Comparison of ENCODE assay signal across 11 mouse cellular contexts in genomic region chr1:187454431-187454830, GRCm38 (mm10).
DNase-seq lines count a peak whose midpoint lies in the region; ATAC-seq and TF ChIP-seq lines count a peak whose summit lies in the region.
"Had no signal": no experiment of that assay in that cellular context is flagged by ENCODE, and none has a peak within 500 bp of the region (broad histone marks: within the 10 kb centered on the region; RNA-seq: fewer than 3 reads in every experiment).

No protein-coding gene starts in this region.

- ATAC-seq in intestine, postnatal 0 days: no peak
- no peak for ATAC-seq in intestine, embryonic 16.5 days
- no peak for ATAC-seq in stomach, postnatal 0 days (ENCODE audit: low FRiP score, low TSS enrichment)
- ATAC-seq in forebrain, embryonic 11.5 days (replicated peaks; ENCODE audit: low FRiP score): no peak

- peak; percentile 64 for TF ChIP-seq CTCF in intestine, postnatal 0 days (IDR thresholded peaks at IDR 0.05; ENCODE audit: low read depth)
- TF ChIP-seq CTCF in stomach, postnatal 0 days (IDR thresholded peaks at IDR 0.05; ENCODE audit: low read depth): peak; percentile 61

- TF ChIP-seq EP300 in stomach, postnatal 0 days (optimal IDR thresholded peaks at IDR 0.05): no peak

- no peaks in the 10 kb centered on the region for H3K36me3 ChIP-seq in intestine, postnatal 0 days (ENCODE audit: control insufficient read depth, insufficient read depth)
- no peaks in the 10 kb centered on the region for H3K36me3 ChIP-seq in intestine, embryonic 16.5 days (ENCODE audit: control insufficient read depth, insufficient read depth, low read length)
- no peaks in the 10 kb centered on the region for H3K36me3 ChIP-seq in stomach, postnatal 0 days (ENCODE audit: control insufficient read depth, insufficient read depth, low read length)
- no peaks in the 10 kb centered on the region for H3K36me3 ChIP-seq in forebrain, embryonic 11.5 days (ENCODE audit: control insufficient read depth, insufficient read depth, low read length)
- H3K36me3 ChIP-seq: embryonic facial prominence, embryonic 13.5 days; liver, embryonic 13.5 days had no signal

- no peaks in the 10 kb centered on the region for H3K9me3 ChIP-seq in intestine, postnatal 0 days (ENCODE audit: control insufficient read depth)
- no peaks in the 10 kb centered on the region for H3K9me3 ChIP-seq in intestine, embryonic 16.5 days (ENCODE audit: control insufficient read depth, low read length)
- H3K9me3 ChIP-seq in stomach, postnatal 0 days (ENCODE audit: control insufficient read depth, low read length): no peaks in the 10 kb centered on the region
- H3K9me3 ChIP-seq in forebrain, embryonic 11.5 days (ENCODE audit: control insufficient read depth, low read length): no peaks in the 10 kb centered on the region
- H3K9me3 ChIP-seq: embryonic facial prominence, embryonic 13.5 days; liver, embryonic 13.5 days had no signal

- H3K9ac ChIP-seq in intestine, postnatal 0 days (ENCODE audit: low read depth, low read length): no peak overlapping the region
- no peak overlapping the region for H3K9ac ChIP-seq in intestine, embryonic 16.5 days (ENCODE audit: low read depth, low read length)
- no peak overlapping the region for H3K9ac ChIP-seq in stomach, postnatal 0 days (ENCODE audit: low read length)
- no peak overlapping the region for H3K9ac ChIP-seq in forebrain, embryonic 11.5 days (ENCODE audit: low read length)
- H3K9ac ChIP-seq: embryonic facial prominence, embryonic 13.5 days; liver, embryonic 13.5 days had no signal

- no peaks in the 10 kb centered on the region for H3K4me1 ChIP-seq in intestine, postnatal 0 days (replicated peaks; ENCODE audit: control insufficient read depth, insufficient read depth, low read length)
- H3K4me1 ChIP-seq in intestine, embryonic 16.5 days (ENCODE audit: control insufficient read depth, insufficient read depth, low read length): no peaks in the 10 kb centered on the region
- H3K4me1 ChIP-seq in stomach, postnatal 0 days (replicated peaks; ENCODE audit: control insufficient read depth, insufficient read depth): no peaks in the 10 kb centered on the region
- H3K4me1 ChIP-seq in forebrain, embryonic 11.5 days (replicated peaks; ENCODE audit: control insufficient read depth, insufficient read depth, low read length): 0 out of 2 replicates have a peak, but pooled peaks cover 2% of the 10 kb centered on the region
- H3K4me1 ChIP-seq: embryonic facial prominence, embryonic 13.5 days; liver, embryonic 13.5 days had no signal

- DNase-seq in right cerebral cortex, postnatal 14 days: peak; percentile 21
- no peak for DNase-seq in right cerebral cortex, postnatal 10 days (ENCODE audit: low spot score in 2 of 2)
- peak; percentile 43 for DNase-seq in embryo, embryonic 11 days
- DNase-seq in stomach, postnatal 0 days (ENCODE audit: low spot score): peak; percentile 22
- DNase-seq in lung, postnatal 10 days: no peak
- DNase-seq in forebrain, embryonic 11.5 days (ENCODE audit: low spot score): no peak
- DNase-seq: gastrocnemius, postnatal 25 days; liver, embryonic 13.5 days had no signal

- no peaks in the 10 kb centered on the region for H3K27me3 ChIP-seq in intestine, postnatal 0 days (replicated peaks; ENCODE audit: control insufficient read depth, insufficient read depth, low read length)
- H3K27me3 ChIP-seq in intestine, embryonic 16.5 days (replicated peaks; ENCODE audit: control insufficient read depth, insufficient read depth, low read length): no peaks in the 10 kb centered on the region
- no peaks in the 10 kb centered on the region for H3K27me3 ChIP-seq in stomach, postnatal 0 days (ENCODE audit: control insufficient read depth, insufficient read depth, low read length)
- no peaks in the 10 kb centered on the region for H3K27me3 ChIP-seq in forebrain, embryonic 11.5 days (ENCODE audit: control insufficient read depth, insufficient read depth, low read length)
- H3K27me3 ChIP-seq: embryonic facial prominence, embryonic 13.5 days; liver, embryonic 13.5 days had no signal

- H3K4me2 ChIP-seq in intestine, postnatal 0 days (replicated peaks; ENCODE audit: low read depth): no peak overlapping the region
- no peak overlapping the region for H3K4me2 ChIP-seq in intestine, embryonic 16.5 days (ENCODE audit: low read depth, low read length)
- H3K4me2 ChIP-seq in stomach, postnatal 0 days (replicated peaks; ENCODE audit: low read depth): no peak overlapping the region
- H3K4me2 ChIP-seq in forebrain, embryonic 11.5 days (ENCODE audit: low read depth, low read length, severe bottlenecking): no peak overlapping the region
- H3K4me2 ChIP-seq: embryonic facial prominence, embryonic 13.5 days; liver, embryonic 13.5 days had no signal

- WGBS in intestine, postnatal 0 days: 68% methylated on average over 5 of the region's 5 CpGs
- WGBS in intestine, embryonic 16.5 days: 63% methylated on average over 5 of the region's 5 CpGs
- WGBS in stomach, postnatal 0 days: 64% methylated on average over 5 of the region's 5 CpGs
- WGBS in forebrain, embryonic 11.5 days: 63% methylated on average over 5 of the region's 5 CpGs

- H3K4me3 ChIP-seq in intestine, postnatal 0 days (ENCODE audit: low read depth, low read length): no peak overlapping the region
- H3K4me3 ChIP-seq in intestine, embryonic 16.5 days (ENCODE audit: low read length): no peak overlapping the region
- no peak overlapping the region for H3K4me3 ChIP-seq in stomach, postnatal 0 days (ENCODE audit: low read depth, low read length)
- no peak overlapping the region for H3K4me3 ChIP-seq in forebrain, embryonic 11.5 days (ENCODE audit: low read depth, low read length)
- H3K4me3 ChIP-seq: embryonic facial prominence, embryonic 13.5 days; liver, embryonic 13.5 days had no signal

- H3K27ac ChIP-seq in intestine, postnatal 0 days (ENCODE audit: low read depth, low read length): no peak overlapping the region
- H3K27ac ChIP-seq in intestine, embryonic 16.5 days (ENCODE audit: low read length): no peak overlapping the region
- H3K27ac ChIP-seq in stomach, postnatal 0 days (replicated peaks): no peak overlapping the region
- no peak overlapping the region for H3K27ac ChIP-seq in forebrain, embryonic 11.5 days (ENCODE audit: low read depth, low read length)
- H3K27ac ChIP-seq: embryonic facial prominence, embryonic 13.5 days; liver, embryonic 13.5 days had no signal

Comparison
In these comparisons a context has a peak if more than half of its experiments do, and no peak if none do; other contexts are left out.
1. DNase-seq: peak in right cerebral cortex, postnatal 14 days (single experiment), embryo, embryonic 11 days (single experiment) and stomach, postnatal 0 days (single experiment); none in right cerebral cortex, postnatal 10 days (0 of 2), lung, postnatal 10 days (single experiment) and forebrain, embryonic 11.5 days (single experiment).